Mouse (Mus musculus) stomach, embryonic 14.5 days (tissue): ENCODE results near the gene Isl2. TPM values are rescaled to one million over a fixed set of nuclear protein-coding genes. Genes with fewer than 3 reads are reported as not detected.

Source experiments
- ATAC-seq: fragments of 200-750 bp; cut with Nextera tagmentation; 2 replicates; pipeline ENCODE4 v1.8.0; 2017; ENCODE audit warnings: low read depth, moderate TSS enrichment; ENCODE audit not compliant: insufficient number of reproducible peaks, insufficient read depth, low FRiP score
- H3K27ac ChIP-seq: fragments of 300-500 bp; sonication (generic); 2 replicates; pipeline ENCODE4 v1.5.1; 2014; ENCODE audit warnings: mild to moderate bottlenecking, low read length, moderate library complexity, mixed read lengths
- H3K27me3 ChIP-seq: fragments of 300-500 bp; sonication (generic); 2 replicates; pipeline ENCODE4 v1.6.1; 2014; ENCODE audit warnings: low read length, control low read depth, mixed read lengths; ENCODE audit not compliant: control insufficient read depth, insufficient read depth
- H3K36me3 ChIP-seq: fragments of 300-500 bp; sonication (generic); 2 replicates; pipeline ENCODE4 v1.6.1; 2014; ENCODE audit warnings: mild to moderate bottlenecking, control low read depth, low read length, moderate library complexity, mixed read lengths; ENCODE audit not compliant: control insufficient read depth, insufficient read depth
- H3K4me1 ChIP-seq: fragments of 300-500 bp; sonication (generic); 2 replicates; pipeline ENCODE4 v1.6.1; 2014; ENCODE audit warnings: low read length, control low read depth, mixed read lengths; ENCODE audit not compliant: control insufficient read depth, insufficient read depth
- H3K4me2 ChIP-seq: fragments of 300-500 bp; sonication (generic); replicated peaks from 2 replicates; pipeline ENCODE4 v1.6.1; 2014; ENCODE audit warnings: low read depth, low read length, control low read depth
- H3K4me3 ChIP-seq: fragments of 300-500 bp; sonication (generic); 2 replicates; pipeline ENCODE4 v1.5.1; 2014; ENCODE audit warnings: low read depth, low read length, control low read depth
- H3K9ac ChIP-seq: fragments of 300-500 bp; sonication (generic); replicated peaks from 2 replicates; pipeline ENCODE4 v1.6.1; 2014; ENCODE audit warnings: low read depth, mild to moderate bottlenecking, control low read depth, low read length, moderate library complexity, mixed read lengths
- H3K9me3 ChIP-seq: fragments of 300-500 bp; sonication (generic); 2 replicates; pipeline ENCODE4 v1.6.1; 2016; ENCODE audit warnings: low read depth, low read length, control low read depth; ENCODE audit not compliant: control insufficient read depth
- WGBS: fragments of 180-500 bp; shearing (Covaris S2); extraction: QIAGEN DNeasy Blood & Tissue Kit; methylation state at CpG from one replicate; pipeline ENCODE4 v1.1.7; 2014; 5-methylcytosine and 5-hydroxymethylcytosine counted together
- polyA plus RNA-seq: library from polyadenylated mRNA; unstranded; fragments of >200 nt; fragmentation: Nextera tagmentation; extraction: Ambion mirVana; gene quantifications from 2 replicates; pipeline ENCODE4 v1.2.1, GENCODE M21; 2014

Isl2 gene
- polyA plus RNA-seq, 1 experiment from 2014 or later = 7.7 TPM

DNA sequence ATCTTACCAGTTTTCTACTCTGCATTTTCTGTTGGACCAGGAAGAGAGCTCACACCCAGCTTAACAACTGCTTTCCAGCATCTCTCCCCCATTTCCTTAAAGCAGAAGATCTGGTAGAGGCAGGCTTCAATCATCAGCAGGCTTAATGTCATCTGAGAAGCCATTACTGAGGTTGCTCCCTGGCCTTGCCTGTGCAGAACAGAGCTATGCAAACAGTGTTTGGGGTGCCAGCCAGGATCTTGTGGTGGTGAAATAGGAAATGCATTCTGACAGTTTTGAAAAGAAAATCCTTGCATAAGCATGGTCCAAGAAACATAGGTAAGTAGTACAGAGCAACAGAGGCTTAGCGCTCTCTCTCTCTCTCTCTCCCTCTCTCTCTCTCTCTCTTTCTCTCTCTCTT lies 22.5 kb downstream of the Isl2 start:
- whole genome bisulfite sequencing = 78% methylated on average over 1 of the region's 1 CpGs
- Histone ChIP-seq H3K27me3 (no peaks in the 10 kb centered on the region), H3K4me1 (no peaks in the 10 kb centered on the region), H3K27ac (no peak overlapping the region), H3K9me3 (no peaks in the 10 kb centered on the region), H3K4me2 (no peak overlapping the region), H3K4me3 (no peak overlapping the region), H3K9ac (no peak overlapping the region), H3K36me3 (no peaks in the 10 kb centered on the region)
- ATAC-seq = no peak

DNA sequence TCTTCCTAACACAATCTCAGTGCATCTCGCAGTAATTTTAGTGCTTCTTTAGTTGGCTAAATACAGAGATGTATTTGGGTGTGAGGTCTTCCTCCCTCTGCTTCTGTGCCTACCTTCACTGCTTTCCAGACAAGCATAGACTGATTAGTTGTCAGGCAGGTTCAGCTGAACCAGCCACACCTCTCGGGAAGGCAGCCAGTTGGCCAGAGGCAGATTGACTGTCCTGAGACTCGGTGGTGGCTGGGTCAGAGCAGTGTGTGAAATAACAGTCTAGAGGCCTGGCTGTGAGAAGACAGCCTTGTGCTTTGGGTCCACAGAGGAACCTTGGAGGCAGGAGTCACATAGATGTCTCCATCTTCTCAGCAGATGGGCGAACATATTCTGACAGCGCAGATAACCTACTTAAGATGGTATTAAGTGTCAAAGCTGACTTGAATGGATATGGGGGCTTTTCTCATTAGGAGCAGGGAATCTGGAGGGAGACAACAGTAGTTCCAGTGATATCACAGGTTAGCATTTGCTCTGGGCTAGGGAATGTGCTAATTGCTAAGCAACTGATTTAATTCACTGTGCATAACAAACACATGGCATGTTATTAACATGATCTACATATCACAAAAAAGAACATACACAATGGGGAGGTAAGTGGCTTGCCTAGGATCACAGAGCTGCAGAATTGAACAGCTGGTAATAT lies 30.1 kb downstream of the Isl2 start:
- H3K36me3 ChIP-seq = no peaks in the 10 kb centered on the region
- H3K27me3 ChIP-seq = no peaks in the 10 kb centered on the region
- no peak overlapping the region for H3K9ac ChIP-seq
- no peak overlapping the region for H3K27ac ChIP-seq
- 57% methylated on average over 5 of the region's 5 CpGs for WGBS
- H3K4me2 ChIP-seq = no peak overlapping the region
- H3K4me1 ChIP-seq = no peaks in the 10 kb centered on the region
- no peak for ATAC-seq
- no peaks in the 10 kb centered on the region for H3K9me3 ChIP-seq
- no peak overlapping the region for H3K4me3 ChIP-seq

DNA sequence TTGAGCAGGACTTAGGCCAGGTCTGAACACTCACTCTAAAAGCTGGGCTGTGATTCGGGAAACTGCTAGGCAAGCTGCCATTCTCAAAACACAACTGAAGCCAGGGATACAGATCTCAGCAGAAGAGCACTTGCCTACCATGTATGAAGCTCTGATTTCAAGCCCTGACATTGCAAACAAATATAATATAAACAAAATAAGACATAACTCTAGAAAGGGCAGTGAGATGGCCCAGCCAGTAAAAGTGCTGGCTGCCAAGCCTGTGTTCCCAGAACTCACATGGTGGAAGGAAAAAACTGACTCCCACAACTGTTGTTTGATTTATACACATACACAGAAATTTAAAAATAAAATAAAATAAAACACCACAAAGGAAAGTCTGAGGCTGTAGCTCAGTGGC lies 32.6 kb downstream of the Isl2 start:
- WGBS = 36% methylated on average over 1 of the region's 1 CpGs
- H3K27me3 ChIP-seq = no peaks in the 10 kb centered on the region
- H3K36me3 ChIP-seq = no peaks in the 10 kb centered on the region
- H3K27ac ChIP-seq = 0 out of 2 replicates have a peak overlapping the region, but pooled peaks have one; percentile 10
- ATAC-seq = no peak
- H3K4me2 ChIP-seq = no peak overlapping the region
- no peak overlapping the region for H3K9ac ChIP-seq
- no peak overlapping the region for H3K4me3 ChIP-seq
- H3K9me3 ChIP-seq = no peaks in the 10 kb centered on the region
- no peaks in the 10 kb centered on the region for H3K4me1 ChIP-seq

DNA sequence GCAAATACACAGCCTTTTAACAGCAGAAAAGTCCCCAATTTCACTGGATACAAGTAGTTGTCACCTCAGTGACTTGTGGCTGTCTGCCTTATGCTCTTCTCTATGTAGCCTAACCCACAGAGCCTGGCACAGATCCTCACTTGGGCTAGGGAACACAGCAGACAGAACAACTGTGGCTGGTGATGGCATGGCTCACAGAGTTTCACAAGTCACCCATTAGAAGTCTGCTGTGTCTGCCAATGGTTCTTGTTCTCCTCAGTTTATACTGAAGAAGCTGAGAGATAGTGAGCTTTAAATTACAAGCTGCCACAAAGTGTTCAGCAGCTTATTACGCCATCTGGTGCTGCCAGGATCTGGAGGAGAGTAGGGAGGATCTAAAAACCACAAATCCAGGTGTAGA lies 38.1 kb downstream of the Isl2 start:
- no peak for ATAC-seq
- Histone ChIP-seq H3K4me2 (no peak overlapping the region), H3K4me3 (no peak overlapping the region), H3K36me3 (no peaks in the 10 kb centered on the region), H3K27ac (no peak overlapping the region), H3K27me3 (no peaks in the 10 kb centered on the region), H3K4me1 (peaks cover 11% of the 10 kb centered on the region), H3K9me3 (no peaks in the 10 kb centered on the region), H3K9ac (no peak overlapping the region)
- WGBS = 72% methylated on average over 1 of the region's 1 CpGs

DNA sequence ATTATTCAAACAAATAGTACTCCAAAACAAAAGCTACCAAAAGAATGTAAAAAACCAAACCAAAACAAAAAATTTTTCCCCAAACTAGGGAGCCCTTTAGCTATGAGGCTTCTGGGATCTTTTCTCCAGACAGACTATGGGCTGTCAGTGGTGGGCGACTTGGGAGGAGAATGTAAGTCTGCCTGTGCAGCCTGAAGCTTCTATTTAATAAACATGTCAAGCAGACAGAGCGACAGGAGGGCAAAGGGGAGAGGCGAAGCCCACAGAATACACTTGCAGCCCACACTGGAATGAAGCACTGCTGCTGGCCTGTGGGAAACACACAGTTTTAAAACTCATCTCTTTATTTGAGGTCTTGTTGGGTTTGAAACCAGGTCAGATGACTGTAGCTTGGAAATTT lies 42.9 kb downstream of the Isl2 start:
- no peaks in the 10 kb centered on the region for H3K27me3 ChIP-seq
- H3K4me1 ChIP-seq = peaks cover 19% of the 10 kb centered on the region
- H3K36me3 ChIP-seq = no peaks in the 10 kb centered on the region
- no peak for ATAC-seq
- no peaks in the 10 kb centered on the region for H3K9me3 ChIP-seq
- no peak overlapping the region for H3K9ac ChIP-seq
- 12% methylated on average over 3 of the region's 3 CpGs for WGBS
- no peak overlapping the region for H3K4me2 ChIP-seq
- no peak overlapping the region for H3K4me3 ChIP-seq
- no peak overlapping the region for H3K27ac ChIP-seq

DNA sequence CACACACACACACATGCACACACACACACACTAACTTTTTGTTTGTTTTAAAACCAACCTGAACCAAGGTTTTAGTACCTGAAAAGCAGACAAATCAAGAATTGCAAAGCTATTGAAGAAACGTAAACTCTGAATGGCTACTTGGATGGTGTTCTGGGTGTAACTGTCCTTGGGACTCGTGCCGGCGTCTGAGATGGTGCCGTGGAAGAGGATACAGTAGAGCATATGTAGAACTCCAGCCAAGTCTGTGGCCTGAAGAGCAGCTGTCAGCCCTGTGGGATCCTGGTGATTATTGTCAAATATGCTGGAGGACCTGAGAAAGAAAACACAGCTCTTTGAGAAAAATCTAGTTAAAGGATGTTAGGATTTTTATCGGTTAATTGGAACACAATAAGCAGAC lies 47.7 kb downstream of the Isl2 start:
- H3K4me3 ChIP-seq = no peak overlapping the region
- H3K9me3 ChIP-seq = no peaks in the 10 kb centered on the region
- no peak for ATAC-seq
- H3K4me1 ChIP-seq = peaks cover 11% of the 10 kb centered on the region
- WGBS = 94% methylated on average over 6 of the region's 6 CpGs
- no peak overlapping the region for H3K27ac ChIP-seq
- no peaks in the 10 kb centered on the region for H3K36me3 ChIP-seq
- H3K27me3 ChIP-seq = no peaks in the 10 kb centered on the region
- H3K4me2 ChIP-seq = no peak overlapping the region
- H3K9ac ChIP-seq = no peak overlapping the region

Other genes with a start within 250 kb of the Isl2 start
- 1.1 and 2.0 TPM in 2 replicates for gene Nrg4, start 211.8 kb upstream of the Isl2 start, polyA plus RNA-seq
- 0.62 and 0.94 TPM in 2 replicates for gene Tmem266, start 211.8 kb upstream of the Isl2 start, polyA plus RNA-seq
- gene Etfa, start 26.4 kb upstream of the Isl2 start, polyA plus RNA-seq = 224 and 233 TPM in 2 replicates